Mouse (Mus musculus) heart, adult 8-10 months (tissue): Measurements from ENCODE around the gene Tcp10c. TPM values are rescaled to one million over a fixed set of nuclear protein-coding genes. Genes with fewer than 3 reads are reported as not detected.
"Not testable (repeated sequence)": the region's sequence is repeated elsewhere in the genome, so short reads cannot be mapped to it uniquely, and the experiment has no call there.

Experiments
- DNase-seq: peaks from one replicate; pipeline ENCODE4 v3.0.0; 2022; ENCODE audit warnings: low spot score
- total RNA-seq, 4 experiments: library from RNA; stranded (reverse); gene quantifications; 2 replicates each; pipeline ENCODE4 v1.2.4; 2022

The Tcp10c gene
- total RNA-seq: not detected

DNA sequence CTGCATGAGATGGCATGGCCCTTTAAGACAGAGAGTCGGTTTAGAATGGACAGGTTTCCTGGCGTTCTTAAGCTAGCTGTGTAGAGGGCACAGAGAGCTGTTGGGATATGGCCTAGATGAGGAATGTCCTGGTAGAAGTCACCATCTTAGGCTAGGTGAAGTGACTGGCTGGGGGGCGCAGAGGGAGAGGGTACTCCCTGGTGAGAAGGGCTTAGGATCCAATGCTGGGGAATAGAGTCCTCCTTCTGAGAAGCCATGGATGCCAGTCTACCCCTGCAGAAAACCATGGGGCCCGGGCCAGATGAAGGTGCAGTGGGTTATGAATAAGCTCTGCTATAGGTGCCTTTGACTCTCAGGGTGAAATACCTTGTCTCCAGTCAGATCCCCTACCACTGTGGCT, at the start of gene Tcp10c:
Gene Tcp10c, plus strand, starts transcription at position 52 of the 400 bp plus-strand sequence.
- DNase-seq: not testable (repeated sequence)

DNA sequence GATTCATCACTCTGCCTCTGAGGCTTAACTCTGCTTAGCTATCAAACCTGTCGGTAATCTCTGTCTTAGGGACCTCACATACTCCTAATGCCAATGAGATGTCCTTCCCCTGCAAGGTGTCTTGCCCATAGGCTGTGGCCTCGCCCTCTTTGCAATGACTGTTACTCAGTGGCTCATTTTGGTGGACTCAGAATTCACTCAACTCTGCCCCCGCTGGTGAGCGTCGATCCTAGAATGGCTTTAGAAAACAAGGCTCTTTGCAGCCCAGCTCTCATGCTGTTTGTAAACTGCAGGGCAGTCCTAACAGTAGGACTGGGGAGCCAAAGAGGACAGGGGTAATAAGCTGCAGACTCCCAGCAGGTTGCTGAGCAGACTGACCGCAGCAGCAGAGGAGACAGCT, 46.5 kb upstream of the Tcp10c start:
- DNase-seq: not testable (repeated sequence)

DNA sequence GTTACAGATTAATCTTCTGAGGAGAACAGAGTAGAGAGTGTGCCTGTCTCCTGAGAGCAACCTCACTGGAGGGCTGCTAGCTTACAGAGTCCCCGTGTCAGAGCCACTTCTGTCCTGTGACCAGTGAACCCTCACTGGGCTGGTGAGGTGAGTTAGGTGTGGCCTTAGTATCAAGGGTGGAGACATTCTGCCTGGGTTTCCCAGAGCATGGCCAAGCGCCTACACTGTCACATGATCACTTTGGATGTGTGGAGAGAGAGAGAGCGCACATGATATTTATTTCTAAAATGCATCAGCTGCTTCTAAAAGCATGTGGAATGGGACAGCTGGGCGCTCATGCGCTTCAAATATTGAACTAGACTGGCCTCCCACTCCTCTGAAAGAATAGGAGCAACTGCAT, 46.0 kb upstream of the Tcp10c start:
- DNase-seq: not testable (repeated sequence)

DNA sequence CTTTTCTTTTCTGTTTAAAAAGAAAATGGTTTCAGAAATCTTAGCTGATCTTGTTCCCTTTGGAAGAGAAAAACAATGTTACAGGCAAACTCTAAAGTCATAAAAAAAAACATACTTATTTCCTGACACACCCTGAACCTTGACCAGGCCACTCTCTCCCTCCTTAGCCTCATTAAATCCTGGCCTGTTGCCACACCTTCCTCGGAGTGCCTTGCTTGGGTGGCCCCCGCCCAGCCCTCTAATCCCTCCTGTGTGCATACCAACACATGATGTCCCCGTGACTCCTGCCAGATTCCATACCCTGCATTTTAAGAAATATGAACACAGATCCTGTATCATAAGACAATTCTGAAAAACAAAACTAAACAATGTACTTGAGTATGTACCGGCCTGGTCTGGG, 45.6 kb upstream of the Tcp10c start:
- DNase-seq: not testable (repeated sequence)

DNA sequence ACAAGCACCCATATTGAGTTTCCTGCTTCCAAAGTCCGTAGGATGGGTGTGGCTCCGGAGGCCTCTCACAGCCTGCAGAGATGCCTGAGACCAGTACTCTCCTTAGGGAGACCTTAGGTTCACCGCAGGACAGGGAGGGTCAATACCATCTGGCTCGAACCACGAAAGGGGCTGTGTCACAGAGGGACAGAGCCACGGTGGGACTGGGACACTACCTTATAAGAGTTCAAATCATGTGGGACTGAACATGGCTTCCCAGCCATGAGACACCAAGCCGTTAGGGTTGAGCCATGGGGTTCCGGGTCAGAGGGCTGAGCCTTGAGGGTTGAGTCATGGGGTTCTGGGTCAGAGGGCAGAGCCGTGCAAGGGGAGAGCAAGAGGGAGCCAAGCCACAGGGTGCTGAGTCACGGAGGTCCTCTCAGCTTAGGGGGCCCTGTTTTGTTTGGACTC, 45.2 kb upstream of the Tcp10c start:
- DNase-seq: not testable (repeated sequence)

DNA sequence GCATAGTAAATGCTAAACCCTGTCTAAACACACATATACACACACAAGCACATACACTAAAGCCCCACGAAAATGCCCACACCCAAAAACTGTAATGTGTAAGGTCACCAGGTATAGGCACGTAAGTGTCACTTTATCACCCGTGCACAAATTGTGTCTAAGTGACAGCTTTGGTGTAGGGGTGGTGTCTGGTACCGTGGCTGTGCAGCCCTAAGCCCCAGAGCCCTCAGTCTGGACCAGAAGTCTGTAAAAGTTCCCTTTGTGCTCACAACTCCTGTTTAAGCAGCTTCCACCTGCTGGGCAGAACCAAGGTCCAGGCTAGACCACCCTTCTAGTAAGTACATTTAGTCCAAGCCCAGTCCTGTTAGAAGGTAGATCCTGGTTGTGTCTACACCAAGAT, 24.4 kb upstream of the Tcp10c start:
- DNase-seq: not testable (repeated sequence)

DNA sequence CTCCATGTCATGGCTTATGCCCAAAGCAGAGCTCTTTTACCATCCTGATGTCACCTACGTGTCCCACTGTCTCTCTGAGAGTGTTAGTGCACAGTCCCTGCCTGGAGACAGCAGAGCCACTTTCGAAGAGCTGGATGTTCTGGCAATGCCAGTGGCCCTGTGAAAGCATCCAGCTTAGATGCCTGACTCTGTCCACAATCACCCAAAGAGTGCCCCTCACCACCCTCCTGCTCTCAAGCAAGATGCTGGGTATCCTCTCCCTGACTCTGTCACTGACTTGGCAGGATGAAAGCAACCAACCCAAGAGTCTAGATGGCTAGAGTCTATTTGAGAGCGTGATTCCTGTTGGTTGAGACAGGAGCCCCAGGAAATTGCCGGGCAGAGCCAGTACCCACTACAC, 23.2 kb upstream of the Tcp10c start:
- DNase-seq: not testable (repeated sequence)

DNA sequence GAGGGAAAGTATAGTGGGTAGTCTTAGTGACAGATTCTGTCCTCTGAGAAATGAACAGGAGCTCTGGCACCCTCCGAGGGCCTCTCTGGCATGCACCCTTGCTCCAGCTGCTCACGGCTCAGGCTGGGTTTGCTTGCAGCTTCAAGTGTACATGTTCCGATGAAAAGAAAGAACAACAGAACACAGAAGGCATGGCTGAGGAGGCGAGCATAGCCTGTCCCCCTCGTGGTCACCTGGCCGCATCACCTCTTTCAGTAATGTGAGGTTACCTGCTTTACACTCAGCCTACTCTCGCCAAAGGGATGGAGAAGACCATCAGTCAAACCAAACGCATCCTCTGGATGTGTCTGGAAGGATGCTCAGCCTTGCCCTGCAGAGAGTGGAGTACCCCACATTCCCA, 21.9 kb upstream of the Tcp10c start:
- not testable (repeated sequence) for DNase-seq

DNA sequence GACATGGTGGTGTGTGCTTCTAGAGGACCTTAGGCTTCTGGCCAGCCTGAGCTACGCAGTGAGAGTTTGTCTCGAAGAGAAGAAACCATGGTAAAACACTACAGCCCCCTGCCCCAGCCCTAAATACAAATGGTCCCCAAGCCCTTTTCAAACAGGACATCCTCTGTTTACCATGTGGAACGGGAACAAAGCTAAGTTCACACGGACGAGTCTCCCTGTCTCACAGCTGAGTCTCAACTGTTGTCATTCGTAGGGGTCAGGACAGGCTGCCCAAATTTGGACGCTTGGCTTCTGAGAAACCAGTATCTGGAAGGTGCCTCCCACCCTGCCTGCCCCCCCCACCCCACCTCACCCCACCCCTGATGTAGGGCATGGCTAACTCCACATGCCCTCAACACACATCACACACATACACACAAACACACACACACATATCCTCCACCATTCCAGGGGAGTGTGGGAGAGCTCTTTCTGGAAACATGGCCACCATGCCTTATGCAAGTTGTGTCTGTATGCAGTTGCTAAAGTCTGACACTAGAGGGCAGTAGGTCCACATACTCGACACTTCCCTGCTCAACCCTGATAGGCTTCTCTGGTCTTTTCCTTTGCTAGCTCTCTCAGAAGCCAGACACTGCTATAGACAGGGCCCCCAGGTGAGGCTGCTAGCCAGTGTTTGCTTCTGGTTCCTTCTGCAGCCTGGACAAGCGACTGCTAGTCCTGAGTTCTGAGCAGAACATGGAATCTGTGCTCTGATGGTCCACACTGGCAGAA, 17.2 kb upstream of the Tcp10c start:
- peak; percentile 47 for DNase-seq

DNA sequence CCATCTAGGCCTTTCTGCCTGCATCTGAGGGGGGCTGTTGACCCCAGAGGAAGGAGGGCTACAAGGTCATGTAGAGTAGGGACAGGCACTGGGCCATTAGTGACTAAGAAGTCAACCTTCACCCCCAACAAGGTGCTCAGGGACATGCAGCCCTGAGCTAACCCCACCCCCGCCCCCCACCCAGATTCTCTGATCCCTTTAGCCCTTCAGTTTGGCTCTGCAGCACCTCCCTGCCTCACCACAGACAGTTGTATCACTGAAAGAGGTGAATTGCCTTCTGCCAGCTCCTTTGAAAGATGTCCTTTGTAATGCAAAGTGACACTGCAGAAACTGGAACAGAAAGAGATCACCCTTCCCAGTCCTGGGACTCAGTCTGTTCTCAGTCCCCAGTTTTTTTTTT, 16.4 kb upstream of the Tcp10c start:
- DNase-seq: not testable (repeated sequence)

DNA sequence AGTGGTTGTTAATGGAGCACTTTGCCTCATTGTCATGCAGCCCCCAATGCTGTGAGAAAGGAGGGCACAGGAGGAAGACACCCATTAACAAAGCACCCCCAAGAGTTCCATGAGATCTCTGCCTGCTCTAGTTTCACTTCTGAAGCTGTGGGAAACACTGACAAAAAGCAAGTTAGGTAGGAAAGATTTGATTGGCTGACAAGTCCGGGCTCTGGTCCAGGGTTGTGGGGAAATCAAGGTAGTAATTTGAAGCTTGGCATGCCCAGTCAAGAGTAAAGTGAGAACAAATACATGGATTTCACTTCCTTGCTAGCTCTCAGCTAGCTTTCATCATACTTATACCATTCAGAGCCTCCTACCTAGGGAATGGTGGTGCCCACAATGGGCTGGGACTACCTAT, 14.3 kb upstream of the Tcp10c start:
- not testable (repeated sequence) for DNase-seq

DNA sequence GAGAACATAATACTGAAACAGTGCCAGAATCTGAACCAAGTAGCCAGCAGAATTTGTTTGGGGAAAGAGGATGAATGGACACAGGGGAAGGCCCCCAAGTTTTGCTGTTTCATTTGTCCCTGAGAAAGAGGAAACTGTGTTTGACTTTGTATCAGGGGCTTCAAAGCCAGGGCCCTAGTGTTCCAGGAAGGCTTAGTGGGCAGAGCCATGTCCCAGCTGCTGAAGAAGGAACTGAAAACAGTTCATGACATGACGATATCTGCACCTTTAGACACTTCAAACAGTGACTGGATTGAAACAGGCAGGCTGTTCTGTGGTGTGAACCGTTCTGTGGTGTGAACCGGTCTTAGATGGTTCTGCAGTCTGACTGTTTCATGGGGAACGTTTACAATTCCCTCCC, 8.4 kb upstream of the Tcp10c start:
- not testable (repeated sequence) for DNase-seq

DNA sequence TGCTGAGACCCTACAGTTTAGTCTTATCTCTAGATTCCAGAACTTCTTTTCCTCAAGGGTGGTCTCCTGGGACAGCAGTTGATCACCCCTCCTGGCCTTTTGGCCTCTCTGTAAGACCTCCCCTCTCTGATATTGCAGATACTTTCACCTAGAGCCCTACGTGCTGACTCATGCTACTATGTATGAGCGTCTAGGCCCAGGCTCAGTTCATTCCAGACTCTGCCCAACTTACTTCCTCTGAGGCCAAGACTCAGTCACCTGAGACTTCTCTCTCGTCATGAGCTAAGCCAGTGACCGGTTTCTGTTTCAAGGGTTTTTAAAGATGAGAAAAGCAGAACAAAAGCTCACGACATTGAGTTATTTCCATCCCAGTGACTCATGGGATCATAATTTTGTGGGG, 4.8 kb upstream of the Tcp10c start:
- DNase-seq: not testable (repeated sequence)

DNA sequence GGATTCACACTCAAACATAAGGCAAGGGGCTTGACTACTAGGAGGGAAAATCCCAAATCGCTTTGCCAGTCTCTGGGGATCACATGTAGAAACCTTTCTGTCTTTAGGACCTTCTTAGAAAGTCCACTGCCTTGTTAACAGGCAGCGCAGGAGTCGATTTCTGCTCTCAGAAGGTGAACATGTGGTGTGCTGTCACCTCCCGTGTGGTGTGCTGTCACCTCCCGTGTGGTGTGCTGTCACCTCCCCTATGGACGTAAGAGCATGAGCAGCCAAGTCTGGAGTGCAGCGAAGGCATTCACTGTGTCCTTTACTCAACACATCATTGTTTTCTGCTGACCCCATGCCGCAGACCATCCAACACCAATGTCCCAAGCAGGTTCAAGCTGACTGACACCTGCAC, 1.1 kb upstream of the Tcp10c start:
- not testable (repeated sequence) for DNase-seq

DNA sequence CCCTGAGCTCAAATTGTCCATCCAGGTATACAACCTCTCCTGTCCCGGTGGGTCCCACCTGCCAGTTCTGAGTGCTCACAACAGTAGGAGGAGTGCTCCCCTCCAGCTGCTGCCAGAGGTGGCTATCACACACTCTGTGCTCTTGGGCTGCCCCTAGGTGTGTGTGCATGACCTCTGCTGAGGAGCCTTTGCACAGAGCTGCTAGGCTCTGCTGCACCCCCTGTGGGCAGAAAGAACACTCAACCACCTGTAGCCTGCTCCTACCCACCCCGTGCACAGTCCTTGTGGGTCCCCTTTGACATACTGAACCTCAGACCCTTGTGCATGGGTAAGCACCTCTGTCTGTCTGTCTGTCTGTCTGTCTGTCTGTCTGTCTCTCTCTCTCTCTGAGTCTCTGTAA, 8.1 kb downstream of the Tcp10c start:
- DNase-seq: not testable (repeated sequence)

DNA sequence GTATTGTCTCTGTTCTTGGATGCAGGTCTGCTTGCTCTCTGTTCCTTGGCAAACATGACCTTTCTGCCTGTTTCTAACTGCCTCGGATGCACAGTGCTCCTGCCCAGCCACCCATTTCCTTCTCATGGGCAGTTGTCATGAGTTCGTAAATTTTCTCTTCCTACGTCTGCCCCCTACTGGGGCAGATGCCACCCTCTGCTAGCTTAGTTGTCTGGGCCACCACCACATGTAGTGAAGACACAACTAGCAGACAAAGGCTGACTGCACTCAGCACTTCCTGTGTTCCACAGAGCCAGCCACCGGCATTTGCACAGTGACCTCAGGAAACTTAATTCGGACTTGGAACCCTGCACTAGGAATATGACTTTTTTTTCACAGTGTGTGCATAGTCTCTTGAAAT, 9.4 kb downstream of the Tcp10c start:
- DNase-seq: not testable (repeated sequence)

DNA sequence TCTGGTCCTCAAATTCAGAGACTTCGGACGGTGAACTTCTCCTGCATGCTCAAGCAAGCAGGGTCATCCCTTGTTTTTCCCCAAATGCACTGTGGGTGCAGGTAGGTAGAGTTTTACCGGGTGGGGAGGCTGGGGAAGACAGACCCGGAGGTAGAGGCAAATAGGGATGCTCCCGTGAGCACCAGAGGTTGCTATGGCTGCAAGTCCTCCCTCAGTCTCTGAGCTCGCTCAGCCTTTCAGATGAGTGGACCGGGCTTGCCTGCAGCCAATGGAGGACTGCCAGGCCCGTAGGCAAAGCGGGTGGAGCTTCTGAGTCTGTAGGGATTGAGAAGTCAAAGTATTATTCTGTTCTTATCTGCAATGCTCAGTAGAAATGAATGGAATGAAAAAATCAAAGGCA, 9.8 kb downstream of the Tcp10c start:
- DNase-seq: not testable (repeated sequence)

DNA sequence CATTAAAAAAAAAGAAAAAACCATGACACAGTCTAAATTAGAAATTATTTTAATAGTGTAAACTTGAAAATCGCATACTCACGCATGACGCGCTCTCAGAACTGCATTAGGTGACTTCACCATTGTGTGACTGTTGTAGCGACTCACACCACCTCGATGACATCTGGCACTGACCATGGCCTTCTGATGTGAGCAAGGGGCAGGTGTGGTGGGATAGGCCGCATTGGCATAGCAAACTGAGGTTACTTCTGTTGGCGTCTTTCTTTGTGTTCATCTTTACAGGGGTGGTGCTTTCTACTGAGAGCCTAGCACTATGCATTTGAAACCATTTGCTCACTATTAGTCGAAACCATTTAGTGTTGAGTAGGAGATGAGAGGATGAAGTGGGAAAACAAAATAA, 12.8 kb downstream of the Tcp10c start:
- DNase-seq: not testable (repeated sequence)

DNA sequence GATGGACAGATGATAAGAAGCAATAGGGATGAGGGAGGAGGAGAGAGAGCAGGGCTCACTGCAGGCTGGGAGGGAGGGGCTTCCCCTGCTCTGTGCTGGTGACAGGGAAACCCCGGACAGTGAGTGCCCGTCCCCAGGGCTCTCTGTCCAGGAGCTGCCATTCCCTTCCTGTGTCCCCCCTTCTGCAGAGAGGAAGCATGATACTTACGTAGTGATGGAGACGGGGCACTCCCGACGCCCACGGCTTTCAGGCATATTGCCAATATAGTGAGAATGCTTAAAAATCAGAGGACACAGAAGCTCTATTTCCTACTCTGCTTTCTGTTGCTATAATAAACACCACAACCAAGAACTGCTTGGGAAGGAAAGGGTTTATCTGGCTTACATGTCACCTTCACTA, 14.3 kb downstream of the Tcp10c start:
- not testable (repeated sequence) for DNase-seq

DNA sequence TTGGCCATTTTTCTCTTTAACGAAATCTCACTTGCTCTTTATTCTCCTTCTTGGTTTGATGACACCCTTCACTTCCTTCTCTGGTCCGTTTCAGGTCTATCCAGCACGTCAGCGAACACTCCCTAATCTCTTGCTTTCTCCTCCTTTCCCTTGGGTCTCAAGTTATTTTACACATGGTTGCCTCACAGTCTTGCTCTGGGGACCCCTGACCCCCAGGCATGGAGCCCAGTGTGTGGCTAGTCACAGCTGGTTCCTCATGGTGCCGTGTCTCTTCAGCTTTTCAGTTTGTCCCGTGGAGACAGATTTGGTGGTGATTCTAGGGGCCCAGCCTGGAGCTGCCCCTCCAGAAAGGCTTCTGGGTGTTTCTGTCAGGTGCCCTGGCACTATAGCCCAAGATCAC, 16.4 kb downstream of the Tcp10c start:
- not testable (repeated sequence) for DNase-seq

DNA sequence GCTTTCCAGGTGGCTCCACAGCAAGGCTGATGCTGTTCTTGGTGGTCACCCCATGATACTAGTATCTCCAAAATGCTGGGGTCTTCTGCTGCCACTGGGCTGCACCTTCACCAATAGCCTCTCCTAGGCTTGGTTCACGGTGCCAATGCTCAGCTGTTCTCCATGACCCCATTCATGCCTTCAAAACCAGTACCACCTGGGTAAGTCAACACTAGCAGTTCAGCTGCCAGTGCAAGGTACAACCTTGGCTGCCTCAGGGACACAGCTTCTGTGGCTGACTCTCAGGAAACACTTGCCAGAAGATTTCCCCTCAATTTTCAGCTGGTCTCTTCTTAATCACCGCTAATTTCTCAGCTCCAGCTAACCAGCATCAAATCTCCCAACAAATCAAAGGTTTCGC, 24.0 kb downstream of the Tcp10c start:
- DNase-seq: not testable (repeated sequence)

DNA sequence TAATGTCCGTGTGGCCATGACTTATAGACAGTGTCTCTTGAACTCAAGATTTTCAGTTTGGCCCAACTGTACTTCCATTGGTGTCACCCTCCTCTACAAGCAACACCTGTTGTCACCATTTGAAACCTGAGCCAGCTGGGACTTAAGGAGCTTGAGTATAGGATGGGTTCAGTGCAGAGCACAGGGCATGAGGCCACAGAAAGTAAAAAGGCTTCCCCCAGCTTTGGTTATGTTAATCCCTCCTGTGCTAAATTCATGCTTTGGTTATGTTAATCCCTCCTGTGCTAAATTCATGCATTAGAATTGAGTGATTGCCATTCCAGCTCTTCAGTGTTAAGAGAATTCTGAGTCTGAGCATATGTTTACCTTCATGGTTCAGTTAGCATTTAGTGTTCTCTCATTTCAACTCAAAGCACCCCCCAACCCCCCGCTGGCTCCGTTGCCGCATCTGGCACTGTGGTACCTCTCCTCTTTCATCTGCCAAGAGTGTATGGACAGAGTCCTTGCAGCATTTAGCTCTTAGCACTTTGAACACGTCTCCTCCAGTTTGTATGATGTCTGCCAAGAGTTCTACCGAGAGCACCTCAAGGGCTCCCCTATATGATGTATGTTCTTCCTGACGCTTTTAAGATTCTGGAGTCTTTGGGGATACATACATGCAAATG, 25.7 kb downstream of the Tcp10c start:
- DNase-seq: not testable (repeated sequence)

DNA sequence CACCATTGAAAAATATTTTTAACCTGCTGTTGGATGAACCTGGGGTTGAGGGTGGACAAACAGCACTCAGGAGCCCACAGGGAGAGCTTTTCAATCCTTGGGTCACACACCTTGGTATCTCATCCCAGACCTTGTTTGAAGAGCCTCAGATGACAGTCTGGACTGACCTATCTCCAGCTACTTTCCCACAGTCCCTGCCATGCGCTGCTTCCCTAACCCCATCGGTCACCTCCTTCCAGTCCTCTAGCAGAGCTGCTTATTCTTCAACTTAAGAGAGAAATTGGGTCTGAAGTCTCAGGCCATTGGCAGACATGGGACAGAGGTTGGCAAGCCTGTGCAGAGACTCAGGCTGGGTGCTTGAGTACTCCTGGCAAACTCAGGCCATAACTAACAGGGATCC, 26.9 kb downstream of the Tcp10c start:
- DNase-seq: not testable (repeated sequence)
